8 mouse cellular contexts compared by ENCODE assay signal in the genomic region with DNA sequence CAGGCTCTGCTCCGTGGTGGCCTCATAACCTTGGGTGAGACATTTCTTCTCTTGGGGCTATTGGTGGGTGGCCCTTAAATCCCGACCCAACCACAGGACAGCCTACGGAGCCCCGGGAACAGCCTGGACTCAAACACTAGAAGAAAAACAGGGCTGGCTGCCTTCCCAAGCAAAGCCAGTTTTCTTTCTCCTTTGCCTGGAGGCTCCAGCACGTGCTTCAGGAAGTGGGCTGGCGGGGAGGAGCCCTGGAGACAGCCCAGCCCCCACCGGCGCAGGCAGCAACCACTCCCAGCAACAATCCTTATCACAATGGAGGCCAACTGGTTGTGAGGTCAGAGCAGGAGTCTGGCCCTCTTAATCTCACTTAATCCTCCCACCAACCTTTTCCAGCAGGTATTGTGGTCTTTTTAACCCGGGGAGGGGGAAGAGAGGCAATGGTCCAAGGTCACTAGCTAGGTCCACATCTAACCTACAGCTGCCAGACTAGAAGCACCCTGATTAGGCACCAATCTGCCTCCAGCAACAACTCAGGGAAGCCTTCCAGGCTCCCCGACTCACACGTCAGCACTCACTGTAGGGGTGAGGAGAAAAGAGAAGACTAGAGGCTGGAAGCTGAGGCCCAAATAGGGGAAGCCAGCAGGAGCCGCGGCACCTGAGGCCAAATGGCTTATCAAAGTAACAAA. TPM values are rescaled to one million over a fixed set of nuclear protein-coding genes. Genes with fewer than 3 reads are reported as not detected.
DNase-seq lines count a peak whose midpoint lies in the region; ATAC-seq lines count a peak whose summit lies in the region.

No protein-coding gene starts in this region.

- H3K27me3 ChIP-seq in hindbrain, embryonic 11.5 days (ENCODE audit: control insufficient read depth, insufficient read depth, low read length) = no peaks in the 10 kb centered on the region

- H3K4me3 ChIP-seq in hindbrain, embryonic 11.5 days (ENCODE audit: low read depth, low read length) = peak overlapping the region; percentile 96

- no peaks in the 10 kb centered on the region for H3K9me3 ChIP-seq in hindbrain, embryonic 11.5 days (ENCODE audit: control insufficient read depth, low read length)

- H3K4me2 ChIP-seq in hindbrain, embryonic 11.5 days (replicated peaks; ENCODE audit: low read depth, low read length) = peak overlapping the region; percentile 100

- no peaks in the 10 kb centered on the region for H3K36me3 ChIP-seq in hindbrain, embryonic 11.5 days (ENCODE audit: control insufficient read depth, insufficient read depth, low read length)

- ATAC-seq in hindbrain, embryonic 11.5 days (ENCODE audit: low FRiP score) = 0 out of 2 replicates have a peak, but pooled peaks have one; percentile 10

- under 1% methylated on average over 13 of the region's 13 CpGs for WGBS in hindbrain, embryonic 11.5 days

- H3K9ac ChIP-seq in hindbrain, embryonic 11.5 days (ENCODE audit: low read depth, low read length) = peak overlapping the region; percentile 100

- DNase-seq in NIH3T3 (ENCODE audit: low read depth) = peak; percentile 97
- DNase-seq in cerebellum, adult 9-11 months = peak; percentile 84
- peak; percentile 86 to 87 for DNase-seq in frontal cortex, postnatal 10 days (ENCODE audit: low spot score in 2 of 2)
- DNase-seq in hindbrain, embryonic 11.5 days (ENCODE audit: low spot score) = peak; percentile 77
- DNase-seq in left cerebral cortex, adult 11 months (ENCODE audit: low spot score) = peak; percentile 79
- peak; percentile 98 for DNase-seq in lung, postnatal 36 days
- DNase-seq in right cerebral cortex, postnatal 25 days = peak; percentile 87
- no peak for DNase-seq in natural killer cell, adult 2 months (ENCODE audit: low spot score in 2 of 2)

- H3K4me1 ChIP-seq in hindbrain, embryonic 11.5 days (replicated peaks; ENCODE audit: control insufficient read depth, insufficient read depth, low read length) = peaks cover 32% of the 10 kb centered on the region

- H3K27ac ChIP-seq in hindbrain, embryonic 11.5 days (ENCODE audit: low read depth, low read length) = peak overlapping the region; percentile 100

RNA-seq across cellular contexts. Expression of a gene that starts 4.0 kb away (rescaled TPM):
- polyA plus RNA-seq in hindbrain, embryonic 11.5 days (2014; fragmentation: Nextera tagmentation; extraction: Ambion mirVana) = 1.7 and 2.0 TPM in 2 replicates

RNA-seq across cellular contexts. Expression of a gene that starts 5.5 kb away (rescaled TPM):
- polyA plus RNA-seq in hindbrain, embryonic 11.5 days (2014; fragmentation: Nextera tagmentation; extraction: Ambion mirVana) = 11.0 and 14.2 TPM in 2 replicates

RNA-seq across cellular contexts. Expression of a gene that starts 32.7 kb away (rescaled TPM):
- polyA plus RNA-seq in hindbrain, embryonic 11.5 days (2014; fragmentation: Nextera tagmentation; extraction: Ambion mirVana) = 73.5 and 78.7 TPM in 2 replicates

RNA-seq across cellular contexts. Expression of a gene that starts 46.0 kb away (rescaled TPM):
- not detected in 2 replicates for polyA plus RNA-seq in hindbrain, embryonic 11.5 days (2014; fragmentation: Nextera tagmentation; extraction: Ambion mirVana)

Comparison
In these comparisons a context has a peak if more than half of its experiments do, and no peak if none do; other contexts are left out.
1. DNase-seq: peak in NIH3T3 (single experiment), cerebellum, adult 9-11 months (single experiment), frontal cortex, postnatal 10 days (2 of 2), hindbrain, embryonic 11.5 days (single experiment), left cerebral cortex, adult 11 months (single experiment), lung, postnatal 36 days (single experiment) and right cerebral cortex, postnatal 25 days (single experiment); none in natural killer cell, adult 2 months (0 of 2).